Mouse (Mus musculus): ENCODE data around the gene Agbl2. TPM values are rescaled to one million over a fixed set of nuclear protein-coding genes. Genes with fewer than 3 reads are reported as not detected.
A peak's percentile ranks its signal among the peaks of the same experiment; 100 is the strongest.

The Agbl2 gene
- polyA plus RNA-seq, 1 experiment: 0.56 TPM

DNA sequence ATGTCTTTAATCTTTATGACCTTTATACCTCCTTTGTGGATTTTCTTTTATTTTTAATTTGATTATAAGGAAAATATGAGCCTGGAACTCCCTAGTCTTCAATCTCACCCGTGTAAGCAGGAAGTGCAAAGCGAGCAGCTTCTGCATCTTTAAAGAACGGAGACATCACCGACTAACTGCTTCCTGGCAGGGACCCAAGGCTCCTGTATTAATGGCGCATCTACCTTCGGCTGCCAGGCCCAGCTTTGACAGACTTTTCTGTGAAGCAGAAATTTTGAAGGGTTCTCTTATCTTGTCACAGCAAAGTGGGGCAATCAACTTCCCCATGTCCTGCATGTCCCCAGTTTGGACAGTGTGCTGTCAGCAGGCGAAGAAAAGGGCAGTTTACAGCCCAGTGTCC is 46.2 kb downstream of the Agbl2 start:
- WGBS: 50% methylated on average over 7 of the region's 7 CpGs
- no peak overlapping the region for H3K4me3 ChIP-seq (ENCODE audit: insufficient read depth, low read depth, low read length)
- no peaks in the 10 kb centered on the region for H3K27me3 ChIP-seq (replicated peaks; ENCODE audit: control insufficient read depth, insufficient read depth, low read length)
- H3K36me3 ChIP-seq (ENCODE audit: control insufficient read depth, insufficient read depth, low read length): no peaks in the 10 kb centered on the region
- no peaks in the 10 kb centered on the region for H3K4me1 ChIP-seq (ENCODE audit: control insufficient read depth, insufficient read depth, low read length)
- DNase-seq: no peak
- TF ChIP-seq CTCF (conservative IDR thresholded peaks at IDR 0.05; ENCODE audit: insufficient read depth, insufficient read length, low read depth, low read length): no peak
- TF ChIP-seq POLR2A (IDR thresholded peaks at IDR 0.05; ENCODE audit: low read depth, low read length): no peak
- no peak overlapping the region for H3K27ac ChIP-seq (ENCODE audit: insufficient read depth, low read depth, low read length)

- Histone ChIP-seq H3K27ac (ENCODE audit: insufficient read depth, low read depth, low read length) (no peak overlapping the region), H3K36me3 (ENCODE audit: control insufficient read depth, insufficient read depth, low read length) (no peaks in the 10 kb centered on the region), H3K4me1 (ENCODE audit: control insufficient read depth, insufficient read depth, low read length) (no peaks in the 10 kb centered on the region), H3K4me3 (ENCODE audit: insufficient read depth, low read depth, low read length) (no peak overlapping the region), H3K27me3 (replicated peaks; ENCODE audit: control insufficient read depth, insufficient read depth, low read length) (no peaks in the 10 kb centered on the region)
- TF ChIP-seq POLR2A (IDR thresholded peaks at IDR 0.05; ENCODE audit: low read depth, low read length) (no peak), CTCF (conservative IDR thresholded peaks at IDR 0.05; ENCODE audit: insufficient read depth, insufficient read length, low read depth, low read length) (no peak)
- no peak for DNase-seq
- 83% methylated on average over 5 of the region's 5 CpGs for WGBS
Observed at GRCm38 (mm10) chr2:90833502-90833901, 51.0 kb downstream of the Agbl2 start.

DNA sequence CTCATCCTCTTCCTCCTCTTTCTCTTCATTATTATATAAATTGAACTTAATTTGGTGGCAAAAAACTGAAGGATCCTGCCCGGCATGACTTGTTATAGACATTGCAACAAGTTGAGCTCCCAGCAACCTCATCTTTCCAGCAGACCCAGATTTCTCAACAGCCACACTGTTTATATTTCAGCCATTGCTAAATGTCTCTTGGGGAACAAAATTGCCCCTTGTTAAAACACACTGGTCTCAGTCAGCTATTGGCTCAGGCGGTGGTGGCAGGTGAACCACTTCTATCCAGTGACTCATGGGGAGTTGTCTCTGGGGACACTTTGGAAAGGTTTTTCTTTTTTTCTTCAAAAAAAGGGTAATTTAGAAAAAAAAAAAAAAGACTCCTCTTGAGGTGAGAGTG is 56.1 kb downstream of the Agbl2 start:
- no peaks in the 10 kb centered on the region for H3K36me3 ChIP-seq (ENCODE audit: control insufficient read depth, insufficient read depth, low read length)
- 92% methylated on average over 2 of the region's 2 CpGs for WGBS
- H3K27me3 ChIP-seq (replicated peaks; ENCODE audit: control insufficient read depth, insufficient read depth, low read length): no peaks in the 10 kb centered on the region
- TF ChIP-seq POLR2A (IDR thresholded peaks at IDR 0.05; ENCODE audit: low read depth, low read length) (no peak), CTCF (conservative IDR thresholded peaks at IDR 0.05; ENCODE audit: insufficient read depth, insufficient read length, low read depth, low read length) (no peak)
- H3K4me3 ChIP-seq (ENCODE audit: insufficient read depth, low read depth, low read length): no peak overlapping the region
- no peak for DNase-seq
- H3K27ac ChIP-seq (ENCODE audit: insufficient read depth, low read depth, low read length): no peak overlapping the region
- H3K4me1 ChIP-seq (ENCODE audit: control insufficient read depth, insufficient read depth, low read length): no peaks in the 10 kb centered on the region; the same call in 1 of the 2 replicates

GRCm38 (mm10) chr2:90843666-90844065 is 61.1 kb downstream of the Agbl2 start:
- H3K4me3 ChIP-seq (ENCODE audit: insufficient read depth, low read depth, low read length): no peak overlapping the region
- WGBS: 92% methylated on average over 1 of the region's 1 CpGs
- H3K27ac ChIP-seq (ENCODE audit: insufficient read depth, low read depth, low read length): no peak overlapping the region
- H3K4me1 ChIP-seq (ENCODE audit: control insufficient read depth, insufficient read depth, low read length): peaks cover 4% of the 10 kb centered on the region
- TF ChIP-seq CTCF (conservative IDR thresholded peaks at IDR 0.05; ENCODE audit: insufficient read depth, insufficient read length, low read depth, low read length) (no peak), POLR2A (IDR thresholded peaks at IDR 0.05; ENCODE audit: low read depth, low read length) (no peak)
- no peaks in the 10 kb centered on the region for H3K27me3 ChIP-seq (replicated peaks; ENCODE audit: control insufficient read depth, insufficient read depth, low read length)
- no peak for DNase-seq
- no peaks in the 10 kb centered on the region for H3K36me3 ChIP-seq (ENCODE audit: control insufficient read depth, insufficient read depth, low read length)

- TF ChIP-seq POLR2A (IDR thresholded peaks at IDR 0.05; ENCODE audit: low read depth, low read length) (no peak), CTCF (conservative IDR thresholded peaks at IDR 0.05; ENCODE audit: insufficient read depth, insufficient read length, low read depth, low read length) (no peak)
- WGBS: 87% methylated on average over 5 of the region's 5 CpGs
- Histone ChIP-seq H3K27me3 (replicated peaks; ENCODE audit: control insufficient read depth, insufficient read depth, low read length) (no peaks in the 10 kb centered on the region), H3K4me1 (ENCODE audit: control insufficient read depth, insufficient read depth, low read length) (peaks cover 7% of the 10 kb centered on the region), H3K4me3 (ENCODE audit: insufficient read depth, low read depth, low read length) (no peak overlapping the region), H3K27ac (ENCODE audit: insufficient read depth, low read depth, low read length) (no peak overlapping the region), H3K36me3 (ENCODE audit: control insufficient read depth, insufficient read depth, low read length) (no peaks in the 10 kb centered on the region)
- no peak for DNase-seq
Observed at GRCm38 (mm10) chr2:90844262-90844661, 61.7 kb downstream of the Agbl2 start.

DNA sequence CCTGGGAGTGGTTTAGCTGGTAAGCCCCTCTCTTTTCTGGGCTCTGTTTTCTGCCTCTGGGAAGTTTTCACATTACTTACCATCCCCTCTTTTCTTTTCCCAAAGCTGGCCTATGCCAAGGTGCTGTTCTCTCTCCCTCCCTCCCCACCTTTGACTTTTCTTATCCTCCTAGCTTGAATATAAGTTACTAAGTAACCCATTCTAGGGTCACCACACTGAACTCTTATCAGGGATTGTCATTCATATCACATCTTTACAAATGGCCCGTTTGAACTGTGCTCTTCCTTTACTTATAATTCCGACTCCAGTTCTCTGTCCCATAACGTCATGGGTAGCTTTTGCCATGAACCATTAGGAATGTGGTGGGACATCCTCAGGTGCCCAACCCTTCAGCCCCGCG is 62.7 kb downstream of the Agbl2 start:
- H3K4me3 ChIP-seq (ENCODE audit: insufficient read depth, low read depth, low read length): no peak overlapping the region
- peak; percentile 11 for DNase-seq
- H3K36me3 ChIP-seq (ENCODE audit: control insufficient read depth, insufficient read depth, low read length): no peaks in the 10 kb centered on the region
- 75% methylated on average over 5 of the region's 5 CpGs for WGBS
- TF ChIP-seq CTCF (conservative IDR thresholded peaks at IDR 0.05; ENCODE audit: insufficient read depth, insufficient read length, low read depth, low read length) (no peak), POLR2A (IDR thresholded peaks at IDR 0.05; ENCODE audit: low read depth, low read length) (no peak)
- H3K4me1 ChIP-seq (ENCODE audit: control insufficient read depth, insufficient read depth, low read length): peaks cover 9% of the 10 kb centered on the region
- H3K27me3 ChIP-seq (replicated peaks; ENCODE audit: control insufficient read depth, insufficient read depth, low read length): no peaks in the 10 kb centered on the region
- no peak overlapping the region for H3K27ac ChIP-seq (ENCODE audit: insufficient read depth, low read depth, low read length)

DNA sequence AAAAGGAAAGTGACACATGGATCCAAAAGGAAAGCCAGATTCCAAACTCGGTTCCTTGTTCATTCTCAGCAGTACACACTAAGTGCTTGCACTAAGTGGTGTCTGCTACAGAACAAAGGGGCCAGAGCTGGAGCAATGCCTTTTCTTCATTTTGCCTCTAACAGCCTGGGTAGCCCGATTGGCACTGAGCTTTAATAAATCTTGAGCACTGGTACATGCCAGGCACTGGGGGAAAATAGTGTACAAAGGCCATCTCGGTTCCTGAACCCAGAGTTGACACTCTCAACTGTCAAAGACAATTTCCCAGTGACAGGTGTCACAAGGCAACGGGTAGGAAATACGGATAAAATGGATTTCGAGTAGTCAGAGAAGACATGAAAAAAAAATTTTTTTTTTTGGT is 63.6 kb downstream of the Agbl2 start:
- H3K4me3 ChIP-seq (ENCODE audit: insufficient read depth, low read depth, low read length): no peak overlapping the region
- peaks cover 9% of the 10 kb centered on the region for H3K4me1 ChIP-seq (ENCODE audit: control insufficient read depth, insufficient read depth, low read length)
- H3K27ac ChIP-seq (ENCODE audit: insufficient read depth, low read depth, low read length): peak overlapping the region; percentile 98
- TF ChIP-seq POLR2A (IDR thresholded peaks at IDR 0.05; ENCODE audit: low read depth, low read length): no peak
- TF ChIP-seq CTCF (conservative IDR thresholded peaks at IDR 0.05; ENCODE audit: insufficient read depth, insufficient read length, low read depth, low read length): no peak
- DNase-seq: peak; percentile 54
- H3K27me3 ChIP-seq (replicated peaks; ENCODE audit: control insufficient read depth, insufficient read depth, low read length): no peaks in the 10 kb centered on the region
- WGBS: 40% methylated on average over 6 of the region's 6 CpGs
- no peaks in the 10 kb centered on the region for H3K36me3 ChIP-seq (ENCODE audit: control insufficient read depth, insufficient read depth, low read length)

DNA sequence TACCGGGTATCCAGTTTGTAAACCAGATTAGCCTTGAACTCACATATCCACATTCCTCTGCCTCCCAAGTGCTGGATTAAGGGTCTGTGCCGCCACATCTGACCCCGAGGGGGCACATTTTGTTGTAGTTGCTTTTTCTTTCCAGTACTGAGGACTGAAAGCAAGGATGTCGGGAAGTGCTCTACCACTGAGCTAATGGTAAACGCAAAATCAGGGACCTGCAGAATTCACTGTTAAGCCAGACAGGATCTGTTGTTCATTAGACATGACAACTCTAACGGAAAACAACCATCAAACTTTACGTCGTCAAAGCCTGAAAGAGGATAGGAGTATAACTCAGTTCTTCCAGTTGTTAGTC is 64.0 kb downstream of the Agbl2 start:
- peak overlapping the region; percentile 98 for H3K27ac ChIP-seq (ENCODE audit: insufficient read depth, low read depth, low read length)
- TF ChIP-seq CTCF (conservative IDR thresholded peaks at IDR 0.05; ENCODE audit: insufficient read depth, insufficient read length, low read depth, low read length) (no peak), POLR2A (IDR thresholded peaks at IDR 0.05; ENCODE audit: low read depth, low read length) (no peak)
- no peaks in the 10 kb centered on the region for H3K36me3 ChIP-seq (ENCODE audit: control insufficient read depth, insufficient read depth, low read length)
- H3K4me3 ChIP-seq (ENCODE audit: insufficient read depth, low read depth, low read length): peak overlapping the region; percentile 26
- no peaks in the 10 kb centered on the region for H3K27me3 ChIP-seq (replicated peaks; ENCODE audit: control insufficient read depth, insufficient read depth, low read length)
- DNase-seq: no peak
- 2% methylated on average over 8 of the region's 8 CpGs for WGBS
- H3K4me1 ChIP-seq (ENCODE audit: control insufficient read depth, insufficient read depth, low read length): peaks cover 9% of the 10 kb centered on the region

Measured in kidney, adult 2 months (tissue).